ENCODE assay signal across 10 mouse cellular contexts in the genomic region with DNA sequence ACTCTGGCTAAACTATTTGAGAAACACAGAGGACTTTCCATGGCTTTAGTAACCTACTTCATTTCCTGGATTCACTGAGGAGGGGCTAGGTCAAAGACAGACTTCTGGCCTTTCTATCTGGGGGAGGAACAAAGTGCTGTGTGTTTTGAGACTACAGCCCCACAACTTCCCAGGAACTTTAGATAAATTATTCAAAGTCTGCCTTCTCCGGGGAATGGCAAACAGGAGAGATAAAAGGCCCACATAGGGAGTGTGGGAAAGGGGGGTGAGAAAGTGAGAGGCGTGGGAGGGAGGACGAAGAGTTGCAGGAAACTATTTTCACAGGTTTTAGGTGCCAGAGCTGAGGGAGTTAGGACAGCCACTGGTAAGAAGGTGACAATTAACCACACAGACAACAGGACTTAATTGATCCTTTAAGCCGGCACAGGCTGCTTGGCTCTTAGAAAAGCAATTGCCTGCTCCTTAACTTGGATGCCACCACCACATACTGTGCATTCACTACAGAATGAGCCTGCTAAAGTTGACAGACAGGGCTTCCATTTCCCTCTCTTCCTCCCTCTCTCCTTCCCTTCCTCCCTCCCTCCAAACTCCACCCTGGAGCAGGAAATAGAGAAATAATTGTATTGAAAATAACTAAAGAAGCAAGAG. TPM values are rescaled to one million over a fixed set of nuclear protein-coding genes. Genes with fewer than 3 reads are reported as not detected.
DNase-seq lines count a peak whose midpoint lies in the region; ATAC-seq and TF ChIP-seq lines count a peak whose summit lies in the region.
"Had no signal": no experiment of that assay in that cellular context is flagged by ENCODE, and none has a peak within 500 bp of the region (broad histone marks: within the 10 kb centered on the region; RNA-seq: fewer than 3 reads in every experiment).

No protein-coding gene starts in this region.

- no peak for TF ChIP-seq POLR2A in heart, adult 2 months (IDR thresholded peaks at IDR 0.05; ENCODE audit: insufficient read depth, low read depth, low read length)
- TF ChIP-seq POLR2A in thymus, adult 2 months (IDR thresholded peaks at IDR 0.05; ENCODE audit: control insufficient read depth, extremely low read depth, insufficient read depth, low read length, poor library complexity), result no peak

- no peaks in the 10 kb centered on the region for H3K9me3 ChIP-seq in heart, embryonic 15.5 days (replicated peaks)
- no peaks in the 10 kb centered on the region for H3K9me3 ChIP-seq in hindbrain, embryonic 15.5 days

- H3K27ac ChIP-seq in heart, embryonic 15.5 days, result peak overlapping the region; percentile 28; the same call in 1 of the 2 replicates
- no peak overlapping the region for H3K27ac ChIP-seq in heart, adult 2 months
- H3K27ac ChIP-seq in thymus, adult 2 months (ENCODE audit: control insufficient read depth, insufficient read depth, low read length), result peak overlapping the region; percentile 60
- peak overlapping the region; percentile 42 for H3K27ac ChIP-seq in hindbrain, embryonic 15.5 days (replicated peaks)

- peaks cover 23% of the 10 kb centered on the region for H3K4me1 ChIP-seq in heart, embryonic 15.5 days (replicated peaks)
- no peaks in the 10 kb centered on the region; the same call in 1 of the 2 replicates for H3K4me1 ChIP-seq in heart, adult 2 months (ENCODE audit: control insufficient read depth, insufficient read depth, low read length)
- peaks cover 27% of the 10 kb centered on the region for H3K4me1 ChIP-seq in thymus, adult 2 months (replicated peaks; ENCODE audit: control insufficient read depth, insufficient read depth, low read length)
- peaks cover 8% of the 10 kb centered on the region for H3K4me1 ChIP-seq in hindbrain, embryonic 15.5 days (replicated peaks)

- no peak for TF ChIP-seq EP300 in heart, adult 2 months (IDR thresholded peaks at IDR 0.05; ENCODE audit: insufficient read depth, low read depth, low read length)

- no peaks in the 10 kb centered on the region for H3K79me2 ChIP-seq in heart, adult 2 months (replicated peaks; ENCODE audit: control insufficient read depth, insufficient read depth, low read length)

- intact Hi-C loops in heart, adult 2 months (cut with DNase I), result no loop called here
- intact Hi-C loops in left cerebral cortex, postnatal 14 days (cut with DNase I), result loop anchor here (10.0 kb wide), 1 partner anchor 397 kb away; no protein-coding TSS in a partner anchor
- intact Hi-C loops in gastrocnemius, postnatal 36 days (cut with DNase I), result no loop called here

- DNase-seq in heart, adult 2 months, result no peak
- DNase-seq in thymus, adult 2 months, result no peak
- DNase-seq in thymus, postnatal 36 days, result no peak
- DNase-seq in testis, postnatal 14 days (ENCODE audit: low spot score), result peak; percentile 70
- no peak for DNase-seq in left cerebral cortex, postnatal 14 days (ENCODE audit: low spot score in 2 of 2)
- no peak for DNase-seq in gastrocnemius, postnatal 36 days
- DNase-seq: gastrocnemius, postnatal 25 days; kidney, postnatal 25 days had no signal

- no peak for TF ChIP-seq CTCF in heart, adult 2 months (IDR thresholded peaks at IDR 0.05)
- no peak for TF ChIP-seq CTCF in thymus, adult 2 months (IDR thresholded peaks at IDR 0.05; ENCODE audit: borderline replicate concordance, control insufficient read depth, extremely low read depth, insufficient read depth, low read length, poor library complexity)

- no peaks in the 10 kb centered on the region for H3K27me3 ChIP-seq in heart, embryonic 15.5 days
- H3K27me3 ChIP-seq in heart, adult 2 months (ENCODE audit: control insufficient read depth, insufficient read depth, low read length), result no peaks in the 10 kb centered on the region
- H3K27me3 ChIP-seq in thymus, adult 2 months (ENCODE audit: control insufficient read depth, insufficient read depth, low read length), result no peaks in the 10 kb centered on the region
- H3K27me3 ChIP-seq in hindbrain, embryonic 15.5 days, result no peaks in the 10 kb centered on the region

- H3K9ac ChIP-seq in heart, embryonic 15.5 days, result no peak overlapping the region
- H3K9ac ChIP-seq in heart, adult 2 months (ENCODE audit: low read depth, low read length), result no peak overlapping the region
- no peak overlapping the region for H3K9ac ChIP-seq in hindbrain, embryonic 15.5 days

- no peak for ATAC-seq in heart, embryonic 15.5 days (replicated peaks; ENCODE audit: insufficient number of reproducible peaks, insufficient read depth, low FRiP score, low read depth)
- peak; percentile 60; the same call in 1 of the 2 replicates for ATAC-seq in hindbrain, embryonic 15.5 days (ENCODE audit: low FRiP score, low read depth)

- H3K4me2 ChIP-seq in heart, embryonic 15.5 days, result no peak overlapping the region
- H3K4me2 ChIP-seq in hindbrain, embryonic 15.5 days, result no peak overlapping the region

- H3K4me3 ChIP-seq in heart, embryonic 15.5 days, result no peak overlapping the region
- H3K4me3 ChIP-seq in heart, adult 2 months, result no peak overlapping the region
- no peak overlapping the region for H3K4me3 ChIP-seq in thymus, adult 2 months (ENCODE audit: control insufficient read depth, insufficient read depth, low read length)
- no peak overlapping the region for H3K4me3 ChIP-seq in hindbrain, embryonic 15.5 days

- no peaks in the 10 kb centered on the region for H3K36me3 ChIP-seq in heart, embryonic 15.5 days
- H3K36me3 ChIP-seq in heart, adult 2 months (ENCODE audit: control insufficient read depth, insufficient read depth, low read length), result no peaks in the 10 kb centered on the region
- H3K36me3 ChIP-seq in thymus, adult 2 months (ENCODE audit: control insufficient read depth, insufficient read depth, low read length), result no peaks in the 10 kb centered on the region
- H3K36me3 ChIP-seq in hindbrain, embryonic 15.5 days, result no peaks in the 10 kb centered on the region

- 14% methylated on average over 4 of the region's 4 CpGs for WGBS in heart, embryonic 15.5 days
- WGBS in heart, adult 2 months, result 23% methylated on average over 4 of the region's 4 CpGs
- 23% methylated on average over 4 of the region's 4 CpGs for WGBS in thymus, adult 2 months
- WGBS in hindbrain, embryonic 15.5 days, result 6% methylated on average over 4 of the region's 4 CpGs

RNA-seq across cellular contexts. Expression of gene Sox4, which starts 11.4 kb away (rescaled TPM):
- polyA plus RNA-seq in heart, embryonic 15.5 days (2015; fragmentation: Nextera tagmentation; extraction: Ambion mirVana), result 47.4 and 48.9 TPM in 2 replicates
- total RNA-seq in heart, adult 2 months (2021), result 10 to 100 TPM; 13.6 to 17.5 TPM
- 8.3 and 11.9 TPM in 2 replicates for polyA plus RNA-seq in heart, adult 2 months (2012; rRNA removed)
- 137 and 191 TPM in 2 replicates for polyA plus RNA-seq in thymus, adult 2 months (2012; rRNA removed)
- 147 and 161 TPM in 2 replicates for polyA plus RNA-seq in hindbrain, embryonic 15.5 days (2015; fragmentation: Nextera tagmentation; extraction: Ambion mirVana)
- total RNA-seq in left cerebral cortex, postnatal 14 days (2021), result 10 to 100 TPM; 33.1 to 43.8 TPM
- 1 to 10 TPM; 4.1 to 4.3 TPM for total RNA-seq in gastrocnemius, postnatal 36 days (2021)
